8 mouse cellular contexts compared by ENCODE assay signal in genomic region chr3:63295237-63295636, GRCm38 (mm10). TPM values are rescaled to one million over a fixed set of nuclear protein-coding genes. Genes with fewer than 3 reads are reported as not detected.
DNase-seq lines count a peak whose midpoint lies in the region; ATAC-seq and TF ChIP-seq lines count a peak whose summit lies in the region.

No protein-coding gene starts in this region.

- DNase-seq in frontal cortex, adult 2 months (ENCODE audit: extremely low spot score in 1 of 2, low spot score in 1 of 2) = no peak
- DNase-seq in brain, adult 2 months (ENCODE audit: low read depth, low spot score) = peak; percentile 19
- peak; percentile 37 for DNase-seq in gastrocnemius, postnatal 10 days
- DNase-seq in ovary, adult 18-20 months (ENCODE audit: low spot score) = peak; percentile 26
- no peak for DNase-seq in thymus, postnatal 4 days

- no peaks in the 10 kb centered on the region for H3K27me3 ChIP-seq in intestine, postnatal 0 days (replicated peaks; ENCODE audit: control insufficient read depth, insufficient read depth, low read length)
- H3K27me3 ChIP-seq in liver, embryonic 16.5 days (ENCODE audit: control insufficient read depth, insufficient read depth, low read depth, low read length) = peaks cover 16% of the 10 kb centered on the region

- peaks cover 6% of the 10 kb centered on the region; the same call in 1 of the 2 replicates for H3K4me1 ChIP-seq in intestine, postnatal 0 days (replicated peaks; ENCODE audit: control insufficient read depth, insufficient read depth, low read length)
- H3K4me1 ChIP-seq in liver, embryonic 16.5 days (ENCODE audit: control insufficient read depth, low read depth, low read length) = no peaks in the 10 kb centered on the region

- 0 out of 2 replicates have a peak overlapping the region, but pooled peaks have one; percentile 31 for H3K27ac ChIP-seq in intestine, postnatal 0 days (ENCODE audit: low read depth, low read length)
- no peak overlapping the region for H3K27ac ChIP-seq in liver, embryonic 16.5 days (ENCODE audit: low read length)

- H3K9ac ChIP-seq in intestine, postnatal 0 days (ENCODE audit: low read depth, low read length) = peak overlapping the region; percentile 46; the same call in 1 of the 2 replicates
- no peak overlapping the region for H3K9ac ChIP-seq in liver, embryonic 16.5 days (ENCODE audit: low read depth, low read length)

- 1% methylated on average over 21 of the region's 21 CpGs for whole genome bisulfite sequencing in intestine, postnatal 0 days
- 2% methylated on average over 21 of the region's 21 CpGs for WGBS in liver, embryonic 16.5 days (ENCODE audit: insufficient replicate concordance)

- no peaks in the 10 kb centered on the region for H3K36me3 ChIP-seq in intestine, postnatal 0 days (ENCODE audit: control insufficient read depth, insufficient read depth)
- no peaks in the 10 kb centered on the region for H3K36me3 ChIP-seq in liver, embryonic 16.5 days (ENCODE audit: control insufficient read depth, insufficient read depth)

- H3K9me3 ChIP-seq in intestine, postnatal 0 days (ENCODE audit: control insufficient read depth) = no peaks in the 10 kb centered on the region
- H3K9me3 ChIP-seq in liver, embryonic 16.5 days (replicated peaks; ENCODE audit: control insufficient read depth, low read length) = no peaks in the 10 kb centered on the region

- H3K4me2 ChIP-seq in intestine, postnatal 0 days (replicated peaks; ENCODE audit: low read depth) = peak overlapping the region; percentile 98
- H3K4me2 ChIP-seq in liver, embryonic 16.5 days (ENCODE audit: low read depth, low read length) = peak overlapping the region; percentile 53

- TF ChIP-seq CTCF in intestine, postnatal 0 days (IDR thresholded peaks at IDR 0.05; ENCODE audit: low read depth) = peak; percentile 34

- ATAC-seq in frontal cortex, adult (ENCODE audit: low TSS enrichment) = peak; percentile 58
- peak; percentile 75 for ATAC-seq in intestine, postnatal 0 days
- ATAC-seq in liver, embryonic 16.5 days (ENCODE audit: low read depth) = no peak

- H3K4me3 ChIP-seq in intestine, postnatal 0 days (ENCODE audit: low read depth, low read length) = peak overlapping the region; percentile 69
- H3K4me3 ChIP-seq in liver, embryonic 16.5 days (ENCODE audit: low read depth, low read length) = peak overlapping the region; percentile 32

RNA-seq across cellular contexts. Expression of gene Mme, which starts 53.9 kb away (rescaled TPM):
- 3.0 and 3.6 TPM in 2 replicates for polyA plus RNA-seq in frontal cortex, adult 2 months (2012; rRNA removed)
- 10 to 100 TPM; 10.1 to 11.1 TPM for total RNA-seq in gastrocnemius, postnatal 10 days (2021)
- 42.9 and 53.0 TPM in 2 replicates for polyA plus RNA-seq in intestine, postnatal 0 days (2015; fragmentation: Nextera tagmentation; extraction: Ambion mirVana)
- 0.02 and 0.55 TPM in 2 replicates for polyA plus RNA-seq in liver, embryonic 16.5 days (2015; fragmentation: Nextera tagmentation; extraction: Ambion mirVana)

Comparison
In these comparisons a context has a peak if more than half of its experiments do, and no peak if none do; other contexts are left out.
1. DNase-seq: peak in brain, adult 2 months (single experiment), gastrocnemius, postnatal 10 days (single experiment) and ovary, adult 18-20 months (single experiment); none in frontal cortex, adult 2 months (0 of 2) and thymus, postnatal 4 days (single experiment).